Mouse (Mus musculus) forebrain, embryonic 15.5 days (tissue): ENCODE results near the gene 1700049E17Rik1. TPM values are rescaled to one million over a fixed set of nuclear protein-coding genes. Genes with fewer than 3 reads are reported as not detected.
"Not testable (repeated sequence)": the region's sequence is repeated elsewhere in the genome, so short reads cannot be mapped to it uniquely, and the experiment has no call there.

Experiments used
- ATAC-seq: fragments of 200-750 bp; cut with Nextera tagmentation; replicated peaks from 2 replicates; pipeline ENCODE4 v1.8.0; 2017; ENCODE audit warnings: mild to moderate bottlenecking, moderate TSS enrichment, moderate library complexity
- H3K27ac ChIP-seq: fragments of 300-500 bp; sonication (generic); replicated peaks from 2 replicates; pipeline ENCODE4 v1.5.1; 2015; ENCODE audit warnings: mild to moderate bottlenecking, inconsistent platforms
- H3K27me3 ChIP-seq: fragments of 300-500 bp; sonication (generic); 2 replicates; pipeline ENCODE4 v1.6.1; 2015; ENCODE audit warnings: inconsistent platforms
- H3K36me3 ChIP-seq: fragments of 300-500 bp; sonication (generic); 2 replicates; pipeline ENCODE4 v1.6.1; 2015; ENCODE audit warnings: mild to moderate bottlenecking, inconsistent platforms
- H3K4me1 ChIP-seq: fragments of 300-500 bp; sonication (generic); 2 replicates; pipeline ENCODE4 v1.6.1; 2015; ENCODE audit warnings: inconsistent platforms
- H3K4me2 ChIP-seq: fragments of 300-500 bp; sonication (generic); replicated peaks from 2 replicates; pipeline ENCODE4 v1.6.1; 2015; ENCODE audit warnings: mild to moderate bottlenecking, inconsistent platforms
- H3K4me3 ChIP-seq: fragments of 300-500 bp; sonication (generic); 2 replicates; pipeline ENCODE4 v1.5.1; 2015; ENCODE audit warnings: mild to moderate bottlenecking, inconsistent platforms
- H3K9ac ChIP-seq: fragments of 300-500 bp; sonication (generic); replicated peaks from 2 replicates; pipeline ENCODE4 v1.6.1; 2015; ENCODE audit warnings: mild to moderate bottlenecking, inconsistent platforms
- H3K9me3 ChIP-seq: fragments of 300-500 bp; sonication (generic); 2 replicates; pipeline ENCODE4 v1.6.1; 2016; ENCODE audit warnings: inconsistent platforms
- WGBS: fragments of 180-500 bp; shearing (Covaris S2); methylation state at CpG from one replicate; pipeline ENCODE4 v1.1.7; 2015; ENCODE audit warnings: mixed read lengths; 5-methylcytosine and 5-hydroxymethylcytosine counted together
- polyA plus RNA-seq: library from polyadenylated mRNA; unstranded; fragments of >200 nt; fragmentation: Nextera tagmentation; extraction: Ambion mirVana; gene quantifications from 2 replicates; pipeline ENCODE4 v1.2.1, GENCODE M21; 2015

Gene 1700049E17Rik1
- not detected in 2 replicates for polyA plus RNA-seq

- H3K27me3 ChIP-seq, H3K4me3 ChIP-seq, H3K9me3 ChIP-seq, H3K27ac ChIP-seq, H3K4me2 ChIP-seq, H3K4me1 ChIP-seq, ATAC-seq, H3K36me3 ChIP-seq, H3K9ac ChIP-seq: not testable (repeated sequence)
- no CpG with 5 or more reads among the region's 1 CpGs for WGBS
Observed at GRCm38 (mm10) chr14:41924649-41925048, at the start of gene 1700049E17Rik1. Gene 1700049E17Rik1, plus strand, starts transcription at chr14:41924949.

- not testable (repeated sequence) for H3K9ac ChIP-seq, H3K4me1 ChIP-seq, H3K9me3 ChIP-seq, H3K36me3 ChIP-seq, H3K4me3 ChIP-seq, H3K4me2 ChIP-seq, H3K27ac ChIP-seq, ATAC-seq, H3K27me3 ChIP-seq
- no CpG with 5 or more reads among the region's 2 CpGs for WGBS
Observed at GRCm38 (mm10) chr14:41907190-41907589, 17.6 kb upstream of the 1700049E17Rik1 start, which contains the start of gene Gm7980. Gene Gm7980, minus strand, starts transcription at chr14:41907290.

- H3K9ac ChIP-seq, H3K4me2 ChIP-seq, H3K4me1 ChIP-seq, H3K4me3 ChIP-seq, H3K9me3 ChIP-seq, H3K27ac ChIP-seq, ATAC-seq, H3K27me3 ChIP-seq, H3K36me3 ChIP-seq: not testable (repeated sequence)
- 95% methylated on average over 2 of the region's 2 CpGs for WGBS
Observed at GRCm38 (mm10) chr14:41943695-41944094, 18.9 kb downstream of the 1700049E17Rik1 start, which contains the start of gene 1700024B05Rik. Gene 1700024B05Rik, plus strand, starts transcription at chr14:41943995.

- not testable (repeated sequence) for H3K27me3 ChIP-seq, H3K9ac ChIP-seq, H3K27ac ChIP-seq, H3K9me3 ChIP-seq, ATAC-seq, H3K4me1 ChIP-seq, H3K36me3 ChIP-seq, H3K4me2 ChIP-seq, H3K4me3 ChIP-seq
- 65% methylated on average over 4 of the region's 4 CpGs for WGBS
Observed at GRCm38 (mm10) chr14:41964095-41964494, 39.3 kb downstream of the 1700049E17Rik1 start.

- not testable (repeated sequence) for ATAC-seq, H3K4me2 ChIP-seq, H3K9ac ChIP-seq, H3K36me3 ChIP-seq, H3K27me3 ChIP-seq, H3K4me1 ChIP-seq, H3K27ac ChIP-seq, H3K4me3 ChIP-seq, H3K9me3 ChIP-seq
- WGBS: 97% methylated on average over 1 of the region's 1 CpGs
Observed at GRCm38 (mm10) chr14:41967827-41968226, 43.1 kb downstream of the 1700049E17Rik1 start, which contains the start of gene Gm6401. Gene Gm6401, minus strand, starts transcription at chr14:41967927.

- H3K4me1 ChIP-seq, H3K27ac ChIP-seq, ATAC-seq, H3K9me3 ChIP-seq, H3K9ac ChIP-seq, H3K4me2 ChIP-seq, H3K4me3 ChIP-seq, H3K36me3 ChIP-seq, H3K27me3 ChIP-seq: not testable (repeated sequence)
- WGBS: 63% methylated on average over 3 of the region's 3 CpGs
Observed at GRCm38 (mm10) chr14:41968596-41968995, 43.8 kb downstream of the 1700049E17Rik1 start.

Other genes starting within 250 kb of the 1700049E17Rik1 start
- gene Gm8068, start 223.1 kb upstream of the 1700049E17Rik1 start, polyA plus RNA-seq: not detected in 2 replicates
- gene Gm7929, start 174.3 kb upstream of the 1700049E17Rik1 start, polyA plus RNA-seq: not detected in 2 replicates
- gene Gm47189, start 152.5 kb upstream of the 1700049E17Rik1 start, polyA plus RNA-seq: not detected in 2 replicates
- gene Gm7980, start 17.7 kb upstream of the 1700049E17Rik1 start, polyA plus RNA-seq: not detected in 2 replicates
- not detected in 2 replicates for gene 1700024B05Rik, start 19.0 kb downstream of the 1700049E17Rik1 start, polyA plus RNA-seq
- not detected in 2 replicates for gene Gm6401, start 43.0 kb downstream of the 1700049E17Rik1 start, polyA plus RNA-seq
- not detected in 2 replicates for gene Gm3543, start 58.4 kb downstream of the 1700049E17Rik1 start, polyA plus RNA-seq
- not detected in 2 replicates for gene Gm7951, start 192.4 kb downstream of the 1700049E17Rik1 start, polyA plus RNA-seq
- gene Gm17027, start 237.7 kb downstream of the 1700049E17Rik1 start, polyA plus RNA-seq: not detected in 2 replicates